Mouse (Mus musculus): ENCODE data around the gene Slitrk5. TPM values are rescaled to one million over a fixed set of nuclear protein-coding genes. Genes with fewer than 3 reads are reported as not detected.
"Not testable (repeated sequence)": the region's sequence is repeated elsewhere in the genome, so short reads cannot be mapped to it uniquely, and the experiment has no call there.

The Slitrk5 gene
- 10 to 100 TPM; 90.7 to 97.8 TPM for total RNA-seq (2021)
- long read RNA-seq, full-length matches to known transcripts: 36 of 58 reads
- long read RNA-seq, partial matches to known transcripts: 0 of 58 reads
- long read RNA-seq, other reads (novel, unspliced or antisense): 22 of 58 reads

- DNase-seq (ENCODE audit: low spot score in 2 of 2): peak; percentile 92 to 97
Observed at GRCm38 (mm10) chr14:111674664-111675147, at the start of gene Slitrk5. TSS of gene Slitrk5 (plus strand) at chr14:111675097.

DNA sequence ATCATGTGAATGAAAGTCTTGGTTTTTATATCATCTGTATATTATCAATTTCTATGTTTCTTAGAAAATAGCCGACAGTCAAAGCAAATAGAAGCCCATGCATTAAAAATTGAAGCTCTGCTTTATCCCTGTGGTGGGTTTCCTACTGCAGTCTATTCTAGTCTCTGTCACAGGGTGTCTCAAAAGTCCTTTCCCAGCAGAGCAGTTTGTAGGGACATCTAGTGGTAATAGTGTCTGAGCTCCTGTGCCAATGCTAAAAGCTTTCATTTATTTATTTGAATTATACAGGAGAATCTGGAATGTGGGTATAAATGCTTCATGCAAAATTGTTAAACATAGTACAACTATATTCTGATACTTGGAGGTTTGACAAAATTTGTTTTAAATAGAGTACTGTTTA is 2.0 kb upstream of the Slitrk5 start:
- peak in 1 of 2 experiments; percentile 64 for DNase-seq (ENCODE audit: low spot score in 2 of 2)

- DNase-seq (ENCODE audit: low spot score in 2 of 2): peak; percentile 41 to 66
Observed at GRCm38 (mm10) chr14:111675211-111676165, 591 bp downstream of the Slitrk5 start.

DNA sequence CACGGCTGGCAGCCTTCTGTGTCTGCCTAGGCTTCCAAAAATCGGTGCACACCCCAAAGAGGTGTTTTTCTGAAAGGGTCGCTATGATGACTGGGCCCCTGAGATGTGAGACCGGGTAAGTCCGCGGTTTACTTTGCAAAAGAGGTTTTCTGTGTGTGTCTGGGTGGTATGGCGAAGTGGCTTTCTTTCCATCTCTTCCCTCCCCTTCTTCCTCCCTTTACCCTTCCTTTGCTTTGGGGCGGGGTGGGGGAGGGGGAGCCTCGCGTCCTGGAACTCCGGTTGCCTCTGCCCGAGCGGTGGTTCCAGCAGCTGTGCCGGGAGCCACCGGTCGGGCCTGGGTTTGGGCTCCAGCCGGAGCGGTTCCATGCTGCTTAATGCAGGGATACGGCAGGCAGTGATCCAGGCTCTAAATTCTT is 1.3 kb downstream of the Slitrk5 start:
- peak in 1 of 2 experiments; percentile 60 for DNase-seq (ENCODE audit: low spot score in 2 of 2)

DNA sequence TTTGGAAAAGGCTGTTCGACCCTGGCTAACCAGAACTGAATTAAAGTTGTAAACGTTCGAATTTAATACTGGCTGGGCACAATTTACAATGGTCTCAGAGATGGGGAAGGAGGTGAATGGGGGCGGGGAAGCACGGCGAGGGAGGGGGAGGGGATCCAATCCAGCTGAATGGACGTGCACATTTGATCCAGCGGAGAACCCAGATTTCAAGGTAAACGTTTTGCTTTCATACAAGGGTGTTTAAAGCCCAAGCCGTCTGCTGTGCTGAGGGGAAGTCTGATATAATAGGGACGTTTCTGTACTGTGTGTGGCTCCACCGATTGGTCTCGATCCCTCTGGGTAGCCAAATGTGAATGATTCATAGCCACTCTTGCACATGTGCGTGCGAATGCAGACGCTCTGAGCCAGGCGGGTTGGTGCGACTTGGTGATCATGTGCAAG is 2.0 kb downstream of the Slitrk5 start:
- DNase-seq (ENCODE audit: low spot score in 2 of 2): peak; percentile 44 to 77

DNA sequence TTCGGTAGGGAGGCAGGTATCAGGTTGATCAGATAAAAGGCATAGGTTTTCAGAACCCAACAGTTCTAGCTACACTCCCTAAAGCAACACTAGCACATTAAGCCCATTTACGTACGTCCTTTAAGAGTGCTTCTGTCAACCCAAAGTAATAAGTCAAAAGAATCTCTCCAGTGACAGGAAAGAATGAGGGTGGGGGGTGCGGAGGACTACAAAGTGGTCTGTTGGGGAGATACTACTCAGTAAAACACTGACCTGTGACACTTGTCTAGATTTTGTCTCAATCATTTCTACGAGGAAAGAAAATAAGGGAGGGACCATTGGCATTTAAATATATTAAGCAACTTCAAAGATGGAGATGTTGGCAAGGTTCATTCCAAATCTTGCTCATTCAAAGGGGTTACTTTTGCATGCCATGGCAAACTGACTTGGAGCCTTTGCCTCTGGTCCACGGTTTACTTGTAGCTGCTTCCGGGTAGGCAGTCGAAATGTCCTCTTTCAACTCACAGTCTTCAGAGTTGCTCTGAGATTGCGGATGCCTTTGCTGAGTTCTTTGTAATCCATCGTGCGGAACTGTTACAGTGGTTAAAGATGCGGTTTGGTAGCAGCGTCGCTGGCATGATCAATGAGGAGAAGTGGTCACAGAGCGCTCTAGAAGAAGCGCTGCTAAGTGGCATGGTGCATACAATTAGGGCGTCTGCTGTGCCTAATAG is 2.6 kb downstream of the Slitrk5 start:
- peak in 1 of 2 experiments; percentile 33 for DNase-seq (ENCODE audit: low spot score in 2 of 2)

DNA sequence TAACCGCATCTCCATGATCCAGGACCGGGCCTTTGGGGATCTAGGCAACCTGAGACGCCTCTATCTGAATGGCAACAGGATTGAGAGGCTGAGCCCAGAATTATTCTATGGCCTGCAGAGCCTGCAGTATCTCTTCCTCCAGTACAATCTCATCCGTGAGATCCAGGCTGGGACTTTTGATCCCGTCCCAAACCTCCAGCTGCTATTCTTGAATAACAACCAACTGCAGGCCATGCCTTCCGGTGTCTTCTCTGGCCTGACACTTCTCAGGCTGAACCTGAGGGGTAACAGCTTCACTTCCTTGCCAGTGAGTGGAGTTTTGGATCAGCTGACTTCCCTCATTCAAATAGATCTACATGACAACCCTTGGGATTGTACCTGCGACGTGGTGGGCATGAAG is 5.4 kb downstream of the Slitrk5 start:
- no peak for DNase-seq (ENCODE audit: low spot score in 2 of 2)

- DNase-seq (ENCODE audit: low spot score in 2 of 2): peak; percentile 28 to 46
Observed at GRCm38 (mm10) chr14:111681092-111681708, 6.3 kb downstream of the Slitrk5 start.

DNA sequence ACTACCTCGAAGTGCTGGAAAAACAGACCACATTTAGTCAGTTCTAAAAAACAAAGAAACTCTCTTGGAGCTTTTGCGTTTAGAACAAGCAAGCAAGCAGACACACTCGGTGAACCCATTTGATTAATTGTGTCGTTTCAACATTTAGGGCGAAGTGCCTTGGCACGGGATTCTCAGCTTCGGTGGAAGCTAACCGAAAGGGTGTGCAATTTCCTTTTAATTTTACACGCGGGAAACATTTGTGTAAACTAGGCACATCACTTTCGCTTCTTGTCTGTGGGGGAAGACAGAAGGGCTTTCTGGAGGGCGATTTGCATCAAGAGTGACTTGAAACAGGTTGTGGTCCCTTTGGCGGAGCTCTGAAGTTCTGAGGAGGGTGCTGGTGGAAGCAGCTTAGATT is 6.9 kb downstream of the Slitrk5 start:
- DNase-seq (ENCODE audit: low spot score in 2 of 2): peak in 1 of 2 experiments; percentile 24

DNA sequence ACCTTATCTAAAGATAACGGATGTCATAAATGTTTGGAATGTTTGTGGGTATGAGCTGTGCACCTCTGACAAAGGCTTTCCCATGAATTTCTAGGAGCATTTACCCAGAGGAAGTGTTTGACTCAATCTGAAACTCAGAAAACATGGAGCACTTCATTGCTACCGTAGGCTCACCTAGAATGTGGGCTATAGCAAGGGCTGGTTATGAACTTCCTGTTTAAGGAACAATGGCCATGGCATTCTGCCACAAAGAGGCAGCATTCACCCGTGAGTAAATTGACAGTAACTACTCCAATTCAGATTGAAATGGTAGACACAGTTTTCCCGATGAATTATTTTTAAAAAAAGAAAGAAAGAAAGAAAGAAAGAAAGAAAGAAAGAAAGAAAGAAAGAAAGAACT is 8.6 kb downstream of the Slitrk5 start:
- DNase-seq (ENCODE audit: low spot score in 2 of 2): no peak

GRCm38 (mm10) chr14:111690139-111690538 is 15.2 kb downstream of the Slitrk5 start:
- not testable (repeated sequence) for DNase-seq (ENCODE audit: low spot score in 2 of 2)

- DNase-seq (ENCODE audit: low spot score in 2 of 2): peak in 1 of 2 experiments; percentile 59
Observed at GRCm38 (mm10) chr14:111729833-111730232, 54.9 kb downstream of the Slitrk5 start.
